Mouse (Mus musculus) cortical plate, adult 2 months (tissue): ENCODE measurements around the gene Srd5a3. TPM values are rescaled to one million over a fixed set of nuclear protein-coding genes. Genes with fewer than 3 reads are reported as not detected.

Experiments
- H3K27ac ChIP-seq: fragments of 200-500 bp; 2 replicates; pipeline ENCODE4 v1.5.1; 2012; ENCODE audit warnings: low read length, control low read depth, inconsistent platforms; ENCODE audit not compliant: insufficient read depth
- H3K4me1 ChIP-seq: fragments of 200-500 bp; 2 replicates; pipeline ENCODE4 v1.6.1; 2011; ENCODE audit warnings: low read length; ENCODE audit not compliant: control insufficient read depth, insufficient read depth
- H3K4me3 ChIP-seq: fragments of 200-500 bp; 2 replicates; pipeline ENCODE4 v1.5.1; 2011; ENCODE audit warnings: mild to moderate bottlenecking, low read length, control low read depth; ENCODE audit not compliant: insufficient read depth
- CTCF ChIP-seq: fragments of 200-500 bp; IDR thresholded peaks from 2 replicates; pipeline ENCODE4 v1.5.1; 2011; ENCODE audit warnings: mild to moderate bottlenecking, control low read depth, low read length; ENCODE audit not compliant: insufficient read depth; ENCODE audit errors: extremely low read depth
- POLR2A ChIP-seq: fragments of 200-500 bp; IDR thresholded peaks from 2 replicates; pipeline ENCODE4 v1.6.1; 2011; ENCODE audit warnings: mild to moderate bottlenecking, low read length, control low read depth; ENCODE audit not compliant: insufficient read depth; ENCODE audit errors: extremely low read depth
- polyA plus RNA-seq: library from polyadenylated mRNA; depleted of rRNA; stranded (reverse); fragments of >200 nt; gene quantifications from 2 replicates; pipeline ENCODE4 v1.2.3, GENCODE M21; 2012

The Srd5a3 gene
- polyA plus RNA-seq, 1 experiment, result 26.6 TPM

DNA sequence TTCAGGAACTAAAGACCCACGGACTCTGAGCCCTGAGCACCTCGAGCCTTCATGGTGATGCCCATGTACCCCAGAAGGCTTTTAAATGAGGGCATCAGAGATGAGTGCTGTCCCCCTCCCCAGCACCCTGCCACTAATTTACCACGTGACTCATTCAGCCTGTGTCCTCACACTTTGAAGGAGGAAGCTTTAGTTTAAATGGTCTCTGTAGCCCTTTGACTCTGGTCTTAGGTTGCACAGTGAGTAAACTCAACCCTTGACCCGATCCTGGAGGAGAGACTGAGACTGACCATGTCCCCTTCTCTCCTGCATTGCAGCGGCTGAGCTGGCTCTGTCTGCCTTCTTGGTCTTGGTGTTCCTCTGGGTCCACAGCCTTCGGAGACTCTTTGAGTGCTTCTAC is 9.4 kb downstream of the Srd5a3 start:
- no peak overlapping the region for H3K4me3 ChIP-seq
- no peak for TF ChIP-seq POLR2A
- TF ChIP-seq CTCF, result no peak
- H3K4me1 ChIP-seq, result no peaks in the 10 kb centered on the region
- H3K27ac ChIP-seq, result no peak overlapping the region

DNA sequence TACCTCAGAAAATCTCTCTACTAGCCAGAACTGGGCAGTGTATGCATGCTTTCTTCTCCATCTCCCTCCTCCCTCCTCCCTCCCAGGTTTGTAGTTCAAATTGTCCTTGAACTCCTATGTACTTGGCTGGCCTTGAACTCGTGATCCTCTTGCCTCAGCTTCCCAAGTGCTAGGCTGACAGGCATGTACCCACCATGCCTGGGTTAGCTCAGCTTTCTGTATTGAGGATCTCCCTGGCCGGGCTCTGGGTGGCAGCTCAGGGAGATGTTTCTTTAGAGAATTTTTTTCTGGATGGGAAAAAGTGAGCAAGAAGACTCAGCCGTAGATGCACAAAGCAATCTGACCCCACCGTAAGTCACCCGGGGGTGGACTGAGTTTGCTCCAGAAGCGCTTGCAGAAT is 12.9 kb downstream of the Srd5a3 start:
- Histone ChIP-seq H3K4me1 (no peaks in the 10 kb centered on the region), H3K27ac (no peak overlapping the region), H3K4me3 (no peak overlapping the region)
- TF ChIP-seq CTCF (no peak), POLR2A (no peak)

DNA sequence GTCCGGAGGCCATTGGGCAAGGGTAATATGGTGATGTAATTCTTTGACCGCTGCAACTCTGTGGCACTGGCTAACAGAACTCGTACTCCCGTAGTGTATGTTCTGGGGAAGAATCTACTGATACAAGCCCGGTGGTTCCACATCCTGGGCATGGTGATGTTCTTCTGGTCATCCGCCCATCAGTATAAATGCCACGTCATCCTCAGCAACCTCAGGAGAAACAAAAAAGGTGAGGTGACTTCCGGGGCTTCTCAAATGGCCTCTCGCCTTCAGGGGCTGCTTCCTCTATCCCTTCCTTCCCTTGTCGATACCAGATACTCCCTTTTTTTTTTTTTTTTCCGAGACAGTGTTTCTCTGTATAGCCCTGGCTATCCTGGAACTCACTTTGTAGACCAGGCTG is 13.4 kb downstream of the Srd5a3 start:
- no peak for TF ChIP-seq CTCF
- TF ChIP-seq POLR2A, result no peak
- Histone ChIP-seq H3K4me1 (no peaks in the 10 kb centered on the region), H3K4me3 (no peak overlapping the region), H3K27ac (no peak overlapping the region)

DNA sequence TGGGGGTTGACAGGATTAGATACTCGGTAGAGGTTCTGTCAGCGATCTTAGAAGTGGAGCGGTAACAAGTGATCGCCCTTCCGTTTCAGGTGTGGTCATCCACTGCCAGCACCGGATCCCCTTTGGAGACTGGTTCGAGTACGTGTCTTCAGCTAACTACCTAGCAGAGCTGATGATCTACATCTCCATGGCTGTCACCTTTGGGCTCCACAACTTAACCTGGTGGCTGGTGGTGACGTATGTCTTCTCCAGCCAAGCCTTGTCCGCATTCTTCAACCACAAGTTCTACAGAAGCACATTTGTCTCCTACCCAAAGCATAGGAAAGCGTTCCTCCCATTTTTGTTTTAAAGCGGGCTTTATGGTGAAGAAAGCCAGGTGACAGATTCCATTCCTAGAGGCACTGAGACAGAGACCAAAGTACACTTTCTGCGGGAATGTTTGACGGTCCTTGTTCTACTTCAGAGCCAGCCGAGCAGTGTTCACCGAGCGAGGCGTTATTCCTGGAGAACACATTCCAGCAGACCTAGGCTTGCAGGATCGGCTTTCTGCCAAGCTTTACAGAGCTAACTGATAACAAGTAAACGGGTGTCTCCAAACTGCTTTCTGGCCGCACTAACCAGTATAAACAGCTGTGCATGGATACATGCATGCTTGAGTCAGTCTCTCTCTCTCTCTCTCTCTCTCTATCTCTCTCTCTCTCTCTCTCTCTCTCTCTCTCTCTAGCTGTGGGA is 14.5 kb downstream of the Srd5a3 start:
- Histone ChIP-seq H3K4me3 (no peak overlapping the region), H3K4me1 (no peaks in the 10 kb centered on the region), H3K27ac (no peak overlapping the region)
- TF ChIP-seq POLR2A (no peak), CTCF (no peak)

DNA sequence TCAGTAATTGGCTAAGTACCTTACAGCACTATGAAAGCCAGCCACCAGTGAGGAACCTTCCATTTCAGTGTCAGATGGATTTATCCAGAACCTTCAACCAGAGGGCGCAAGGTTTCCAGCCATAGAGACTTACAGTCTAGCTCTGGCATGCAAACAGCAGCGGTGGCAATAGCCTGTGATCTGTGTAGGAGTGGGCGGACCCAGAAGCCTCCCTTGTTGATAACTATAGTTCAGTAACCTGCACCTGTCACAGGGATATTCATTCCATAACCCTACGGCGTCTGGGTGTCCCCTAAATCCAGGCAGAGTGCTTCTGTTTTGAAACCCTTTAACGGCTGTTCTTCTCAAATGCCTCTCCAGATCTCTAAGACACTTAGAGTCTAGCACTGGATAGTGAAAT is 19.5 kb downstream of the Srd5a3 start:
- Histone ChIP-seq H3K4me3 (no peak overlapping the region), H3K27ac (no peak overlapping the region), H3K4me1 (no peaks in the 10 kb centered on the region)
- TF ChIP-seq POLR2A (no peak), CTCF (no peak)

DNA sequence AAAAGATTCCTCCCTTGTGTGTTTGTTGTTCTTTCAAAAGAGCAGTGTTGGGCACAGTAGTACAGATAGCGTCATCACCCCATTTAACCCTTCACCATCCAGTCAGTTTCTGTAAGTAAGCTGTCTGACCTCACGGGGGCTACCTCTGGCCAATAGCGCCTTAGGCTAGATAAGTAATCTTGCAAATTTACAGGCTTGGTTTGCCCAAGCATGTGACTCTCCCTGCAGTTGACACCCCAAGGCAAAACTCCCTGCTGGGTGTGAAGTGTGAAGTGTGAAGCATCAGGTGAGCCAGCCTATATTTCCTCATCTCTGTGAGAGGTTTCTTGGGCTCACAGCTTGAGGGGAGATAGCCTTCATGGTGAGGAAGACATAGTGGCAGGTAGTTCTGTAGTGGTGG is 20.0 kb downstream of the Srd5a3 start:
- H3K4me1 ChIP-seq, result no peaks in the 10 kb centered on the region
- H3K4me3 ChIP-seq, result no peak overlapping the region
- no peak for TF ChIP-seq POLR2A
- TF ChIP-seq CTCF, result no peak
- H3K27ac ChIP-seq, result no peak overlapping the region

DNA sequence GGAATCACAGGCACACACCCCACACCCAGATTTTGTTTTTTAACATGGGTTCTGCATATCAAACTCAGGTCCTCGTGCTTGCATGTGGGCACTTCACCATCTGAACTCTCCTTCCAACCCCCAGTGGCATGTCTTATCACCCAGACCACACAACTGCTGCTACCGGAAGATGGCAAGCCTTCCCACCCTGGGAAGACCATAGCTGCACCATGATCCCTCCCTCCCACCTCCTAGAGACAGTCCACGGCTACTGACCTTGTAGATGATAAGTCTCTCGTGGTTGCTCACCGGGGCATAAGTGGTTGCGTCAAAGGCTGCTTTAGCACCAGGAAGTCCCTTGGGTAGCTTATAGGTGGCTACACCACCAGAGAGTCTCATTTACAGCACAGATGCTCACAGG is 21.4 kb downstream of the Srd5a3 start:
- H3K4me3 ChIP-seq, result no peak overlapping the region
- no peaks in the 10 kb centered on the region for H3K4me1 ChIP-seq
- no peak overlapping the region for H3K27ac ChIP-seq
- no peak for TF ChIP-seq POLR2A
- no peak for TF ChIP-seq CTCF

DNA sequence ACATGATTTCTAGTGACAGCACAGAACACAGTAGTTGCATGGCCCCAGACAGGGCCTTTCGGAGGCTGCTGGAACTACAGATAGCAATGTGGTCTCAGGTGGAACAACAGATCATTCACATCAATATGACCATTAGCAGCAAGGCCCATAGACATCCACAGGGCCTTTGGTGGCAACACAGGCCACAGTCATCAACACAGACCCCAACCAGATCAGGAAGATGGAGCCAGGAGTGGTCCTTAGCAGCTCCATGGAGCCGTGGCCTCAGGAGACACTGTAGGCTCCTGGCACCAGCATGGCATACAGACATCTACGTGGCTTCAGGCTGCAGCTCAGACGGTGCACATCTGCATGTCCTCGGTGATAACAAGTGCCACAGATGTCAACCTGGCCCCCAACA is 22.9 kb downstream of the Srd5a3 start:
- Histone ChIP-seq H3K27ac (no peak overlapping the region), H3K4me1 (no peaks in the 10 kb centered on the region), H3K4me3 (no peak overlapping the region)
- TF ChIP-seq CTCF (no peak), POLR2A (no peak)

DNA sequence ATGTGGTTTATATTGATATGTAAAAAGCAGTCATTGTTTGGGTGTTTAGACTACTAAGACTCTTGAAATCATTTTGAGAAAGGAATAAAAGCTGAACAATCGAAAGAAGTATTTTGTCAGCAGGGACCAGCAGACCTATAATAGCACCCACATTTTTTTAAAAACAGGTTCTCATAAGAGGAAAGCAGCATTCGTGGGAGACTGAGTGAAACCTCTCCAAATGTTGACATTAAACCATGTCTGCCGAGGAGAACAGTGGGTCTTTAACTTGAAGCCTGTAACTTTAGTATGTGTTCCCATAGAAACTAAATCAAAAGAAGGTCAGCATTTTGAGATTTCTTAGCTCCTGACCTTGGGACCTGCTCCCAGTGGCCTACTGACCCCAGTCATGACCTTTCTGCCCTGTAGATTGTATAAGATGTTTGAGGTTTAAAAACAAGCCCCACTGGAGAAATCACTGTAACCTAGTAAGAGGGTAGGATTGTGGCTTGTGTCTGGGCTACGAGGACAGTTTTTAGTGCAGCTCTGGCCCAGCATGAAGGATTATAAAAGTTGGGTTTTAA is 23.8 kb downstream of the Srd5a3 start:
- TF ChIP-seq POLR2A, result no peak
- TF ChIP-seq CTCF, result no peak

DNA sequence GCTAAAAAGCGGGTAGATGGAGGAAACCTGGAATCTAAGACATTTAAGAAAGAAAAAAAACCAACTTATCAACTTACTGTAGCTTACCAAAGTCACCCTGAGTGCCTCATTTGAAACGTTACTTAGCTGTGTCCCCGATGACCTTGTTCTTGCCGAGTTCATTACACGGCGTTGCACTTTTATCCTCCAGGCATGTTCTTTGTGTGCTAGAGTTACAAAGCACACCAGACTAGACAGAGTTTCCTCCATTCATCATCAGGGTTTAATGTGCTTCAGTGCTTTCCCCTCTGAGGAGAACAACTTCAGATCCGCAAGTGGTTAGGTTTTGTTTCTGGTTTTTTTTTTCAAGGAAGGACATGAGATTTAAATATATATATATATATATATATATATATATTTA is 24.8 kb downstream of the Srd5a3 start:
- Histone ChIP-seq H3K4me1 (no peaks in the 10 kb centered on the region), H3K27ac (no peak overlapping the region), H3K4me3 (no peak overlapping the region)
- TF ChIP-seq POLR2A (no peak), CTCF (no peak)

More for the DNA sequence above, 23.8 kb downstream of the Srd5a3 start:
- Histone ChIP-seq H3K4me3 (no peak overlapping the region), H3K27ac (no peak overlapping the region), H3K4me1 (no peaks in the 10 kb centered on the region)

DNA sequence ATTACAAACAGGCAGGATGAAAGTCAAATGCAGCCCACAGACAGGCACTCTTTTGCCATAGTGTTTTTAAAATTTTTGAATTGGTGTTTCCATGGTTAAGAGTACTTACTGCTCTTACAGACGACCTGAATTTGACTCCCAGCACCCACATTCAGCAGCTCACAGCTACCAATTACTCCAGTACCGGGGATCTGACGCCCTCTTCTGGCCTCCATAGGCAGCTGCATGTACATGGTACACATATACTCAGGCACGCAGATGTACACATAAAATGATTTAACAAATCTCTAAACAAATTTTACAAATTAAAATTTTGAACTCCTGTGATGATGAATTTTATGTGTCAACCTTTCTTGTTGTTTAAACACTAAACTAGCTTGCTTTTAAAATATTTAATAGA is 30.5 kb downstream of the Srd5a3 start:
- Histone ChIP-seq H3K27ac (no peak overlapping the region), H3K4me3 (no peak overlapping the region), H3K4me1 (no peaks in the 10 kb centered on the region)
- no peak for TF ChIP-seq POLR2A
- no peak for TF ChIP-seq CTCF
